Mouse (Mus musculus) heart, embryonic 11.5 days (tissue): ENCODE results near the gene Evc. TPM values are rescaled to one million over a fixed set of nuclear protein-coding genes. Genes with fewer than 3 reads are reported as not detected.

ENCODE experiments used
- ATAC-seq: fragments of 200-750 bp; cut with Nextera tagmentation; replicated peaks from 2 replicates; pipeline ENCODE4 v1.8.0; 2017; ENCODE audit warnings: moderate library complexity; ENCODE audit not compliant: insufficient number of reproducible peaks, low FRiP score, low TSS enrichment
- H3K27ac ChIP-seq: fragments of 300-500 bp; sonication (generic); 2 replicates; pipeline ENCODE4 v1.5.1; 2014; ENCODE audit warnings: mild to moderate bottlenecking, low read depth, low read length
- H3K27me3 ChIP-seq: fragments of 300-500 bp; sonication (generic); 2 replicates; pipeline ENCODE4 v1.6.1; 2014; ENCODE audit warnings: mild to moderate bottlenecking, low read length, mixed read lengths; ENCODE audit not compliant: control insufficient read depth, insufficient read depth
- H3K36me3 ChIP-seq: fragments of 300-500 bp; sonication (generic); 2 replicates; pipeline ENCODE4 v1.6.1; 2014; ENCODE audit warnings: mild to moderate bottlenecking, low read length, moderate library complexity, mixed read lengths; ENCODE audit not compliant: control insufficient read depth, insufficient read depth
- H3K4me1 ChIP-seq: fragments of 300-500 bp; sonication (generic); 2 replicates; pipeline ENCODE4 v1.6.1; 2014; ENCODE audit warnings: low read length; ENCODE audit not compliant: control insufficient read depth, insufficient read depth
- H3K4me2 ChIP-seq: fragments of 300-500 bp; sonication (generic); 2 replicates; pipeline ENCODE4 v1.6.1; 2014; ENCODE audit warnings: mild to moderate bottlenecking, moderate library complexity
- H3K4me3 ChIP-seq: fragments of 300-500 bp; sonication (generic); 2 replicates; pipeline ENCODE4 v1.5.1; 2014; ENCODE audit warnings: low read depth, low read length
- H3K9ac ChIP-seq: fragments of 300-500 bp; sonication (generic); 2 replicates; pipeline ENCODE4 v1.6.1; 2014; ENCODE audit warnings: mild to moderate bottlenecking, low read depth, low read length, moderate library complexity
- H3K9me3 ChIP-seq: fragments of 300-500 bp; sonication (generic); replicated peaks from 2 replicates; pipeline ENCODE4 v1.6.1; 2016; ENCODE audit warnings: low read length; ENCODE audit not compliant: control insufficient read depth
- WGBS: fragments of 180-500 bp; shearing (Covaris S2); extraction: QIAGEN DNeasy Blood & Tissue Kit; methylation state at CpG from one replicate; pipeline ENCODE4 v1.1.7; 2014; ENCODE audit not compliant: insufficient replicate concordance; 5-methylcytosine and 5-hydroxymethylcytosine counted together
- polyA plus RNA-seq: library from polyadenylated mRNA; unstranded; fragments of >200 nt; fragmentation: Nextera tagmentation; extraction: Ambion mirVana; gene quantifications from 2 replicates; pipeline ENCODE4 v1.2.1, GENCODE M21; 2014

The Evc gene
- polyA plus RNA-seq, 1 experiment from 2014 or later: 4.0 TPM

- ATAC-seq: no peak
- 68% methylated on average over 6 of the region's 6 CpGs for WGBS
- H3K27me3 ChIP-seq: no peaks in the 10 kb centered on the region
- H3K27ac ChIP-seq: no peak overlapping the region
- H3K36me3 ChIP-seq: peaks cover 5% of the 10 kb centered on the region
- no peak overlapping the region for H3K9ac ChIP-seq
- H3K4me2 ChIP-seq: no peak overlapping the region
- H3K4me1 ChIP-seq: no peaks in the 10 kb centered on the region
- H3K4me3 ChIP-seq: no peak overlapping the region
- no peaks in the 10 kb centered on the region for H3K9me3 ChIP-seq
Observed at GRCm38 (mm10) chr5:37326675-37327074, 10.0 kb downstream of the Evc start.

DNA sequence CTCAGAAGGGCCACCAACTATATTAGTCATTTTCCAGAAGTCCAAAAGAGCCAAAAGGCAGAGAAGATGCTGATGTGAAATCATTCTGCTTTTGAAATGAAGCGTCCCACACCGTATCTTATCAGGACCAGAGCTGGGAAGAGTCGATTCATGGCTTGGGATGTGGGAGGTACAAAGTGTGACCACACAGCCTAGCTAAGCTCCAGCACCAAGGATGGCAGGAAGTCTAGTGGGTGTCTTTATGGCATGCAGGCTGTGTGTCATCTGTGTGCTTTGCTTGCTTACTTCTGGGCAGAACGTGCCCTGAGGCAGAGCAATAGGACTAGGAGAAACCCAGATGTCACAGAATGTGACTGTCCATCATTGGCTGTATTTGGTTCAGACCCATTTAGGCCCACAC, 15.9 kb downstream of the Evc start:
- no peak overlapping the region for H3K4me3 ChIP-seq
- no peaks in the 10 kb centered on the region for H3K27me3 ChIP-seq
- 0 out of 2 replicates have a peak, but pooled peaks cover 2% of the 10 kb centered on the region for H3K9me3 ChIP-seq
- no peak overlapping the region for H3K4me2 ChIP-seq
- no peaks in the 10 kb centered on the region; the same call in none of the 2 replicates for H3K36me3 ChIP-seq
- 77% methylated on average over 4 of the region's 4 CpGs for whole genome bisulfite sequencing
- no peak overlapping the region for H3K9ac ChIP-seq
- no peak overlapping the region for H3K27ac ChIP-seq
- H3K4me1 ChIP-seq: no peaks in the 10 kb centered on the region
- no peak for ATAC-seq

DNA sequence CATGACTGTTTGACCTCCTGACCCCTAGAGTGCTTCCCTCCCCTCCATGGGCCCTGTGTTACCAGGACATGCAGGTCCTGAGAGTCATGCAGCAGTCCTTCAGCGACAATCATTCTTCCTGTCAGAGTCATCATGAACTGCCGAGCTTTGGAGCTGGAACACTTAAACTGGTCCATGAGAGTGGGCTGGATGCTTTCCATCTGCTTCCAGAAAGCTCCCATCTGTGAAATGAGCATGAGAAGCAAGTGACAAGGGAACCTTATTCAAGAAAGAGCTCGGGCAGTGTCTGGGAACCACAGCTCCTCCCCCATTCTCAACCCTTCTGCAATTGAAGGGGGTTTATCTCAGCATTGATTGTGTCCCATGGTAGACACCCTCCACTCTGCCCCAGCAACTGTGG, 16.5 kb downstream of the Evc start:
- no peak overlapping the region for H3K4me2 ChIP-seq
- peaks cover 7% of the 10 kb centered on the region; the same call in 1 of the 2 replicates for H3K9me3 ChIP-seq
- no peaks in the 10 kb centered on the region for H3K27me3 ChIP-seq
- H3K9ac ChIP-seq: no peak overlapping the region
- no peak overlapping the region for H3K4me3 ChIP-seq
- ATAC-seq: no peak
- peaks cover 3% of the 10 kb centered on the region for H3K36me3 ChIP-seq
- no peak overlapping the region for H3K27ac ChIP-seq
- WGBS: 68% methylated on average over 3 of the region's 3 CpGs
- no peaks in the 10 kb centered on the region for H3K4me1 ChIP-seq

GRCm38 (mm10) chr5:37318715-37319114, 18.0 kb downstream of the Evc start:
- Histone ChIP-seq H3K4me3 (no peak overlapping the region), H3K9ac (no peak overlapping the region), H3K27me3 (no peaks in the 10 kb centered on the region), H3K36me3 (peaks cover 4% of the 10 kb centered on the region), H3K4me1 (no peaks in the 10 kb centered on the region), H3K9me3 (peaks cover 7% of the 10 kb centered on the region; the same call in 1 of the 2 replicates), H3K4me2 (no peak overlapping the region), H3K27ac (no peak overlapping the region)
- WGBS: 73% methylated on average over 6 of the region's 6 CpGs
- no peak for ATAC-seq

DNA sequence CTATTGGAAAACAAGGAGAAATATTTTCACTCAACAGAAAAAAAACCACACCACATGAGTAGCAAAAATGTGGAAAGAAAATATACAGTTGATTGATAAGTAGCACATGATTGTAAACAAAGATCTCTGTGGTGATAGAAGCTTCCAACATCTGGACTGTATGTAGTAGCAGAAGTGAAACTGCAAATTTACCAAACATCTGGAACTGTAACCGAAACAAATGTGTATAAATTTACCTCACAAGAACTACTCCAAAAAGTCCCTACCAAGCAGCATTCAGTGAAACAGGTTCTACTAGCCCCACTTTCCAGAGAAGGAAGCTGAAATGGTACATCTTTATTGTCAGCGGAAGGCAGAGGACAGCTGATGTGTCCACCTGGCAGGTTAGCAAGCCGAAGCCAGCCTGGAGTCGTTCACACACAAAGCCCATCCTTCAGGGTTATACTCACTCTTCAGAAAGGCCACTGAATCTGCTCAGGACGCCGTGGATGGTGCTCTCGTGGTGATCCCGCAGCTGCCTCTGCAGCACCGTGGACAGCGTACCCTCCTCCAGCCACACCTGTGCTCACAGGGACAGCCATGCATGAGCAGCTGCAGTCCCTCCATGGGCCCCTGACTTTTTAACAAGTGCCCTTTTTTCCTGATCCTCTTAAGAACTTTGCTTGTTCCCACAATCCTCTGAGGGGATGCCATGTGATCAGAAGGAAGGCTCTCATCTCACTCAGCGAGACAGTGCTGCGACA, 23.5 kb downstream of the Evc start:
- Histone ChIP-seq H3K4me1 (no peaks in the 10 kb centered on the region), H3K4me3 (no peak overlapping the region), H3K36me3 (peaks cover 4% of the 10 kb centered on the region; the same call in 1 of the 2 replicates), H3K4me2 (no peak overlapping the region), H3K27me3 (no peaks in the 10 kb centered on the region), H3K27ac (no peak overlapping the region), H3K9ac (no peak overlapping the region), H3K9me3 (peaks cover 7% of the 10 kb centered on the region; the same call in 1 of the 2 replicates)
- 77% methylated on average over 12 of the region's 12 CpGs for WGBS
- no peak for ATAC-seq

GRCm38 (mm10) chr5:37310026-37310425, 26.7 kb downstream of the Evc start:
- 76% methylated on average over 9 of the region's 9 CpGs for WGBS
- Histone ChIP-seq H3K4me1 (no peaks in the 10 kb centered on the region), H3K27me3 (no peaks in the 10 kb centered on the region), H3K4me3 (no peak overlapping the region), H3K36me3 (peaks cover 2% of the 10 kb centered on the region; the same call in 1 of the 2 replicates), H3K9me3 (no peaks in the 10 kb centered on the region), H3K4me2 (no peak overlapping the region), H3K9ac (no peak overlapping the region), H3K27ac (no peak overlapping the region)
- no peak for ATAC-seq

- 16% methylated on average over 7 of the region's 7 CpGs for WGBS
- Histone ChIP-seq H3K4me3 (no peak overlapping the region), H3K9ac (no peak overlapping the region), H3K36me3 (no peaks in the 10 kb centered on the region), H3K9me3 (no peaks in the 10 kb centered on the region), H3K27me3 (no peaks in the 10 kb centered on the region), H3K27ac (no peak overlapping the region), H3K4me2 (no peak overlapping the region), H3K4me1 (no peaks in the 10 kb centered on the region)
- ATAC-seq: no peak
Observed at GRCm38 (mm10) chr5:37298370-37298769, 38.3 kb downstream of the Evc start.

GRCm38 (mm10) chr5:37296717-37297116, 40.0 kb downstream of the Evc start:
- WGBS: 74% methylated on average over 10 of the region's 10 CpGs
- Histone ChIP-seq H3K4me3 (no peak overlapping the region), H3K27ac (no peak overlapping the region), H3K36me3 (no peaks in the 10 kb centered on the region), H3K27me3 (no peaks in the 10 kb centered on the region), H3K4me2 (no peak overlapping the region), H3K4me1 (no peaks in the 10 kb centered on the region), H3K9ac (no peak overlapping the region), H3K9me3 (no peaks in the 10 kb centered on the region)
- ATAC-seq: no peak

DNA sequence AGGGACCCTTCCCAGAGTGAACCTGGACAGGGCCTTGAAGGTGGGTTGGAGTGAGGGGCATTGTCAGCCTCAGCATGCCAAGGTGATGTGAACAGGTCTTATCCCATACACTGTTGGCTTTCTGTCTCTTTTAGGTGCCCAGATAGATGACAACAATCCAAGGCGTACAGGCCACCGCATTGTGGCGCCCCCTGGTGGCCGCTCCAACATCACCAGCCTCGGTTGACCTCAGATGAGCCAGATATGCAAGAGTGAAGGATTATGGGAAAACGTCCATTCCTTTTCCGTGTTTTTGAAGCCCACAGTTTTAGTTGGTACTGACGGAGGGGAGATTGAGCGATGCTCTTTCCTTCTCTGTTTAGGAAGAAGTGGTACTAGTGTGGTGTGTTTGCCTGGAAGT, 45.7 kb downstream of the Evc start:
- 61% methylated on average over 9 of the region's 9 CpGs for WGBS
- Histone ChIP-seq H3K4me2 (no peak overlapping the region), H3K9me3 (no peaks in the 10 kb centered on the region), H3K4me3 (no peak overlapping the region), H3K4me1 (no peaks in the 10 kb centered on the region), H3K27ac (no peak overlapping the region), H3K27me3 (no peaks in the 10 kb centered on the region), H3K9ac (no peak overlapping the region), H3K36me3 (no peaks in the 10 kb centered on the region)
- no peak for ATAC-seq
